Mouse (Mus musculus) kidney, embryonic 15.5 days (tissue): ENCODE measurements around the gene Gm6904. TPM values are rescaled to one million over a fixed set of nuclear protein-coding genes. Genes with fewer than 3 reads are reported as not detected.

ENCODE experiments used
- ATAC-seq: fragments of 200-750 bp; cut with Nextera tagmentation; replicated peaks from 2 replicates; pipeline ENCODE4 v1.8.0; 2017; ENCODE audit warnings: moderate TSS enrichment; ENCODE audit not compliant: low FRiP score
- H3K27ac ChIP-seq: fragments of 300-500 bp; sonication (generic); 2 replicates; pipeline ENCODE4 v1.5.1; 2015; ENCODE audit warnings: mild to moderate bottlenecking, inconsistent platforms
- H3K27me3 ChIP-seq: fragments of 300-500 bp; sonication (generic); 2 replicates; pipeline ENCODE4 v1.6.1; 2015; ENCODE audit warnings: inconsistent platforms
- H3K36me3 ChIP-seq: fragments of 300-500 bp; sonication (generic); 2 replicates; pipeline ENCODE4 v1.6.1; 2015; ENCODE audit warnings: inconsistent platforms
- H3K4me1 ChIP-seq: fragments of 300-500 bp; sonication (generic); 2 replicates; pipeline ENCODE4 v1.6.1; 2015; ENCODE audit warnings: inconsistent platforms
- H3K4me2 ChIP-seq: fragments of 300-500 bp; sonication (generic); 2 replicates; pipeline ENCODE4 v1.6.1; 2015; ENCODE audit warnings: moderate library complexity, mild to moderate bottlenecking, inconsistent platforms
- H3K4me3 ChIP-seq: fragments of 300-500 bp; sonication (generic); replicated peaks from 2 replicates; pipeline ENCODE4 v1.5.1; 2015; ENCODE audit warnings: mild to moderate bottlenecking, inconsistent platforms
- H3K9ac ChIP-seq: fragments of 300-500 bp; sonication (generic); 2 replicates; pipeline ENCODE4 v1.6.1; 2015; ENCODE audit warnings: mild to moderate bottlenecking, inconsistent platforms
- H3K9me3 ChIP-seq: fragments of 300-500 bp; sonication (generic); replicated peaks from 2 replicates; pipeline ENCODE4 v1.6.1; 2016; ENCODE audit warnings: inconsistent platforms
- WGBS: fragments of 180-500 bp; shearing (Covaris S2); methylation state at CpG from one replicate; pipeline ENCODE4 v1.1.7; 2015; ENCODE audit warnings: mixed read lengths; 5-methylcytosine and 5-hydroxymethylcytosine counted together
- polyA plus RNA-seq: library from polyadenylated mRNA; unstranded; fragments of >200 nt; fragmentation: Nextera tagmentation; extraction: Ambion mirVana; gene quantifications from 2 replicates; pipeline ENCODE4 v1.2.1, GENCODE M21; 2015

Gm6904 gene
- polyA plus RNA-seq, 1 experiment from 2014 or later = not detected

DNA sequence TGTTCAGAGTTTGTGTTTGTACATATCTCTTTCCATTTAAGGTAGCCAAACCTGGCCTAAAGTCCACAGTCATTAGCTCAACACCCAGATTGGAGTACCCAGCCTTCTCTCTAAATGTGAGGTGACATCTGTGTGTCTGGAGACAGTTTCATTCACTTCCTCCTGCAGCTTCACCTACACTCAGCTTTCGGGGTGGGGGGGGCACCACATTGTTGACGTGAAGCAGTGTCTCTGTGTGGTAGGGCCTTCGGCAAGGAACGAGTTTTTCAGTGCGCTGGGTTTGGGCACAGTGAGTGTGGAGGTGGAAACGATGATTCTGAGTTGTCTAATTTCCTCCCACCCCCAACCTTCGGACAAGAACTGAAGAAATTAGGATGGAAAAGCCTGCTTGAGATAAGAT lies 51.0 kb downstream of the Gm6904 start:
- H3K9me3 ChIP-seq = no peaks in the 10 kb centered on the region
- H3K9ac ChIP-seq = no peak overlapping the region
- no peak for ATAC-seq
- WGBS = 86% methylated on average over 7 of the region's 7 CpGs
- H3K4me2 ChIP-seq = no peak overlapping the region
- H3K27ac ChIP-seq = no peak overlapping the region
- no peaks in the 10 kb centered on the region for H3K27me3 ChIP-seq
- H3K4me1 ChIP-seq = peaks cover 14% of the 10 kb centered on the region
- H3K36me3 ChIP-seq = peaks cover 33% of the 10 kb centered on the region
- H3K4me3 ChIP-seq = no peak overlapping the region

DNA sequence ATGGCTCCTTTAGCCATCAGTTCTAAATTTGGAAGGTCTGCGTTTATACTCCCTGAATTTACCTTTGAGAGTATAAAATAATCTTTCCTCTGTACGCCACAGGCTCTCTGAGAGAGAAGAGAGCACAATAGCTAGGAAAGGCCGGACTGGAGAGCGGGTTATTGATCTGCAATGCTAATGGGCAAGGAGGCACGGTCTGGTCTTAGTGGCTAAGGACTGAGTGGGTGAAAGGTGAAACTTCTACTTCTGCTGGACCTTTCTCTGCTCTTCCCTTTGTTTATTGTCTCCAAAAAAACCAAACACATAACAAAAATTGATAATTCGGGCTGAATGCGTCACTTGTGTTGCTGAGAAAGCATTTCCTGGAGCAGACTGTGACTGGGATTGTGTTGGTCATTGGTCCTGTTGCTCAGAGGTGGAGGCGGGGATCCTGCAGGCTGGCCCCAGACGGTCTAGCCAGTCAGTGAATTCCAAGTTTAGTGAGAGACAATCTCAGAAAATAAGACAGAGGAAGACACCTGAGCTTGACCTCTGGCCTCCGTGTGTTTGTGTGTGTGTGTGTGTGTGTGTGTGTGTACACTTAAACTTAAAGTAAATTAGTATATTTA lies 53.9 kb downstream of the Gm6904 start:
- Histone ChIP-seq H3K4me1 (peaks cover 23% of the 10 kb centered on the region), H3K9ac (no peak overlapping the region), H3K9me3 (no peaks in the 10 kb centered on the region), H3K4me2 (no peak overlapping the region), H3K36me3 (peaks cover 11% of the 10 kb centered on the region; the same call in 1 of the 2 replicates), H3K27ac (no peak overlapping the region), H3K27me3 (no peaks in the 10 kb centered on the region), H3K4me3 (no peak overlapping the region)
- WGBS = 72% methylated on average over 10 of the region's 10 CpGs
- no peak for ATAC-seq

DNA sequence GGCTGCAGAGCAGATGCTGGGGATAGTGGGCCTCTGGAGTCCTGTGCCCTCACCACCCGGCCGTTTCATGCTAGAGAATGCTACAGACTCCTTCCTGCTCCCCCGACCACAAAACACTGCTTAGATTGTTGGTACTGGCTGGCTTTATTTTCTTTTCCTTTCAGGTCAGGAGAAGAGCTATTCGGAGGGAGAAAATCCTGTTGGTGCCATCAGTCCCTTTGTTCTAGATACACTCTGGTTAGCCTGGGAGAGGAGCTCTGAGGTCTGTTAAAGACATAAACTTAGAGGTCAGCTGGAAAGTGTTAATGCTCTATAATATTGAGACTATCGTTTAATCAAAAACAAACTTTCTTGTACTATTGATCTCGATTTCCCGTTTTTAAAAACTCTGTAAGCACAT lies 54.6 kb downstream of the Gm6904 start:
- Histone ChIP-seq H3K4me3 (no peak overlapping the region), H3K9ac (no peak overlapping the region), H3K36me3 (peaks cover 5% of the 10 kb centered on the region; the same call in 1 of the 2 replicates), H3K9me3 (no peaks in the 10 kb centered on the region), H3K4me2 (no peak overlapping the region), H3K27ac (no peak overlapping the region), H3K4me1 (peaks cover 26% of the 10 kb centered on the region), H3K27me3 (no peaks in the 10 kb centered on the region)
- WGBS = 36% methylated on average over 7 of the region's 7 CpGs
- ATAC-seq = no peak

DNA sequence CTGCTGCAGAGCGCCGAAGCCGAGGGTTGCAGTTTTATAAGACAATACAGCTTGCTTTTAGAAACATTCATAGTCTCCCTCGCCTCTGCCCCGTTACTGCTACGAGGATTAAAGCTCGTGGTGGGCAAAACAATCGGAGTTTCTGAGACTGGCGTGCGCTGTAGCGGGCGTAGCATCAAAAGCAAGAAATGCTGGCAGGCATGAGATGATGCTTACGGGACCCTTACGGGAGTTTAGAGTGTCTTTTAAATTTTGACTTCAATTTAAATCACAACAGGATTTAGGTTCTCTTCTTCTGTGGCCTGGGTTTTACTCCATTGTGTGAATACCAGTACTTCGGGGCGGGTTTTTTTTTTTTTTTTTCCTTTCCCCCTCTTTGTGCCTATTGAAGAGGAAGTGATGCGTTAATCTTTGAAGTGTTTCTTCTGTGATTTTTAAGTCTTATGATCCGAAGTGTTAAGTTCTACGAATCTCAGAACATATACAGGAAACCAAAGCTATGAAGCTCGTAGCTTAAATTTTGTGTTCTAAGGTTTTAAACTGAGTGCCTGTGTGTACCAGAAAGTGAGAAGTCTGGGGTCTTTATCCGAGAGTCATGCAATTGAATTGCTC lies 58.3 kb downstream of the Gm6904 start:
- peak overlapping the region; percentile 98 for H3K27ac ChIP-seq
- WGBS = under 1% methylated on average over 21 of the region's 21 CpGs
- H3K9ac ChIP-seq = peak overlapping the region; percentile 92
- ATAC-seq = no peak
- peak overlapping the region; percentile 84 for H3K4me2 ChIP-seq
- H3K4me3 ChIP-seq = peak overlapping the region; percentile 89
- no peaks in the 10 kb centered on the region for H3K9me3 ChIP-seq
- H3K27me3 ChIP-seq = no peaks in the 10 kb centered on the region
- H3K4me1 ChIP-seq = peaks cover 19% of the 10 kb centered on the region
- no peaks in the 10 kb centered on the region for H3K36me3 ChIP-seq

DNA sequence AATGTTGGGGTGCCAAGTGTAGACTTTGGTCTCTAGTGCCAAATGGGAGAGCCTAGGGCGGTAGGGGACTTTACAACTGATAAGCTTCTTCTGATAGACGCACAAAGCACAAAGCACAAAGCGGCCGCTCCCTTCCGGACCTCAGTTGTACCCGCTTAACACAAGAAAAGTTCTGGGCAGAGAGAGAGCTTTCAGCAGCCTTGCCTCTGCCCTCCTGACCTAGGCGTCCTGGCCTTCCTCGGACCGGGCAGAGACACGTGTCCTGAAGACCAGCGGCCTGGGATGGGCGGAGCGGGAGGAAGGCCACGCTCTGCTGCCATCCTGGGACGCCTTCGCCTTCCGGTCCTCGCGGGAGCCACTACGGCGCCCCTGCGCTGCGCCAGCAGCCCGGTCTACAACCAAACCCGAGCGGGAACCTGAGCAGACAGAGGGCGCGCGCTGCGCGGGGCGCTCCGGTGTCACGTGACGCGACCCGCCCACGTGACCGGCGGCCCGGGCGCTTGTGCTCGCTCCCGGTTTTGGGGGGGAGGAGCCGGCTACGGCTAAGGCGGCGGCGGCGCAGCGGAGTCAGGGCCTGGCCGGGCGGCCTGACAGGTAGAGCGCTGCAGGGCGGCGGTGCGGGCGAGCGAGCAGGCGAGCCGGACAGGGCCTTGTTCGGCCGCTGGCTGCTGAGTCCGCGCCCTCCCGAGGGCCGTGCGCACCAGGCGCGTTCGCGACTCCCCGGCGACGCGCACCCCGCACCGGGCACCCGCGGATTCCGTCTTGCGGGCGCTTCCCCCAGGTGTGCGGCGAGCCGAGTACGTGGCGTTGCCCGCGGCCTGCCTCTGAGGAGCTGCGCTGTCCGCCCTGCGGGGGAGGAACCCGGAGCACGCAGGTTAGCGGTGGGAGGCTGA lies 59.1 kb downstream of the Gm6904 start, which contains the start of gene Rcbtb1:
TSS of gene Rcbtb1 (plus strand) at position 499 of the 893 bp plus-strand sequence.
- Histone ChIP-seq H3K36me3 (no peaks in the 10 kb centered on the region), H3K27me3 (no peaks in the 10 kb centered on the region), H3K9ac (peak within 1 kb of the TSS; percentile 92), H3K27ac (peak within 1 kb of the TSS; percentile 98), H3K4me2 (peak within 1 kb of the TSS; percentile 84), H3K4me3 (peak within 1 kb of the TSS; percentile 89), H3K9me3 (no peaks in the 10 kb centered on the region), H3K4me1 (peaks cover 19% of the 10 kb centered on the region)
- ATAC-seq = peak; percentile 97
- under 1% methylated on average over 76 of the region's 96 CpGs for WGBS

Other genes starting within 250 kb of the Gm6904 start
- not detected in 2 replicates for gene 1700129C05Rik, start 117.3 kb downstream of the Gm6904 start, polyA plus RNA-seq
- gene Gm5142, start 81.5 kb downstream of the Gm6904 start, polyA plus RNA-seq = not detected in 2 replicates
- 67.2 and 69.4 TPM in 2 replicates for gene Rcbtb1, start 59.0 kb downstream of the Gm6904 start, polyA plus RNA-seq
- gene Phf11a, start 37.3 kb upstream of the Gm6904 start, polyA plus RNA-seq = not detected in 2 replicates
- 0.69 and 1.5 TPM in 2 replicates for gene Phf11b, start 81.1 kb upstream of the Gm6904 start, polyA plus RNA-seq
- 0.71 and 1.1 TPM in 2 replicates for gene Phf11d, start 105.3 kb upstream of the Gm6904 start, polyA plus RNA-seq
- gene Phf11c, start 135.2 kb upstream of the Gm6904 start, polyA plus RNA-seq = 0.53 and 0.63 TPM in 2 replicates
- gene Setdb2, start 180.7 kb upstream of the Gm6904 start, polyA plus RNA-seq = 9.8 and 10.4 TPM in 2 replicates
- 41.1 and 42.3 TPM in 2 replicates for gene Cab39l, start 180.8 kb upstream of the Gm6904 start, polyA plus RNA-seq